Mouse (Mus musculus) midbrain, embryonic 12.5 days (tissue): ENCODE measurements around the gene Agbl3. TPM values are rescaled to one million over a fixed set of nuclear protein-coding genes. Genes with fewer than 3 reads are reported as not detected.

Source experiments
- ATAC-seq: fragments of 200-750 bp; cut with Nextera tagmentation; 2 replicates; pipeline ENCODE4 v1.8.0; 2017; ENCODE audit warnings: low read depth, moderate TSS enrichment, moderate library complexity; ENCODE audit not compliant: low FRiP score
- H3K27ac ChIP-seq: fragments of 300-500 bp; sonication (generic); replicated peaks from 2 replicates; pipeline ENCODE4 v1.5.1; 2016; ENCODE audit warnings: mild to moderate bottlenecking
- H3K27me3 ChIP-seq: fragments of 300-500 bp; sonication (generic); 2 replicates; pipeline ENCODE4 v1.6.1; 2016; ENCODE audit warnings: mild to moderate bottlenecking
- H3K36me3 ChIP-seq: fragments of 300-500 bp; sonication (generic); 2 replicates; pipeline ENCODE4 v1.6.1; 2016
- H3K4me1 ChIP-seq: fragments of 300-500 bp; sonication (generic); 2 replicates; pipeline ENCODE4 v1.6.1; 2016
- H3K4me2 ChIP-seq: fragments of 300-500 bp; sonication (generic); replicated peaks from 2 replicates; pipeline ENCODE4 v1.6.1; 2016; ENCODE audit warnings: mild to moderate bottlenecking, moderate library complexity
- H3K4me3 ChIP-seq: fragments of 300-500 bp; sonication (generic); 2 replicates; pipeline ENCODE4 v1.5.1; 2016; ENCODE audit warnings: mild to moderate bottlenecking
- H3K9ac ChIP-seq: fragments of 300-500 bp; sonication (generic); replicated peaks from 2 replicates; pipeline ENCODE4 v1.6.1; 2016; ENCODE audit warnings: mild to moderate bottlenecking, moderate library complexity
- H3K9me3 ChIP-seq: fragments of 300-500 bp; sonication (generic); 2 replicates; pipeline ENCODE4 v1.6.1; 2016; ENCODE audit warnings: mild to moderate bottlenecking
- WGBS: fragments of 180-500 bp; shearing (Covaris S2); methylation state at CpG from one replicate; pipeline ENCODE4 v1.1.7; 2016; 5-methylcytosine and 5-hydroxymethylcytosine counted together
- polyA plus RNA-seq: library from polyadenylated mRNA; unstranded; fragments of >200 nt; fragmentation: Nextera tagmentation; extraction: Ambion mirVana; gene quantifications from 2 replicates; pipeline ENCODE4 v1.2.1, GENCODE M21; 2016

The Agbl3 gene
- polyA plus RNA-seq, 1 experiment from 2014 or later: 7.4 TPM

DNA sequence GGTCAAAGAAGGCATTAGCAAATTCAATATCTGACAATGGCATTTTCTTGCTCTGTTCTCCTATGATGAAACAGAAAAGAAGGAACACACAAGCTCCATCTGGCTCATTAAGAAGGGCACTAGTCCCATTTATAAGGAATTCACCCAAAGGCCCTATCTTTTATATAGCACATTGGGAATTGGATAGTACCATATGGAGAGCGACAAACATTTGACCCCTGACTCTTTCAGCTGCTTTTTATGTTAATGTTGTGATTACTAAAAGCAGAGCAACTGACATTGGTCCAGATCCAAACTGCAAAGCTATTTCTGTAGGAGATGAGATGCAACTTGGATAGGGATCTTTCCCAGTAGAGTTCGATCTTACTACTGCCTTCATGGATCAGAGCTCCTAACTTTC is 21.9 kb upstream of the Agbl3 start:
- Histone ChIP-seq H3K27me3 (no peaks in the 10 kb centered on the region), H3K4me3 (no peak overlapping the region), H3K4me2 (no peak overlapping the region), H3K36me3 (peaks cover 39% of the 10 kb centered on the region), H3K4me1 (no peaks in the 10 kb centered on the region), H3K9ac (no peak overlapping the region), H3K27ac (no peak overlapping the region), H3K9me3 (no peaks in the 10 kb centered on the region)
- ATAC-seq: no peak
- 90% methylated on average over 2 of the region's 2 CpGs for WGBS

DNA sequence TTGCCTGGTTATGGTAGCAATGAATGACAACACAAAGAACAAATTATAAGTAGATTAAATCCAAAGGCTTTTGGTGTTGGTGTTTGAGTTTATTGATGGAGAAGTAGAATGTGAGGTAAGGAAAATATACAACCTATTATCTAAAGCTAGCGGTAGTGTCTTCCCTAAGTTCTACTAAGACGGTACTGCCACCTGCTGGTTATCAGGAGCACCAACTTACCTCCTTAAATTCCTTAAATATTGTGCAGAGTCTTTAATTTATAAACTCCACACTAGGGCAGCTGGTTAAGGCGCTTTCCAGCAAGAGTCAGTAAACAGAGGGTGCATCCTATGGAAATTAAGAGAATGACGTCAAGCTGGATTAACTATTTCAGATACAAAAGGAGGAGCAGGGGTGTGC is 20.2 kb upstream of the Agbl3 start:
- no peak for ATAC-seq
- H3K27ac ChIP-seq: no peak overlapping the region
- H3K4me2 ChIP-seq: no peak overlapping the region
- no peaks in the 10 kb centered on the region for H3K27me3 ChIP-seq
- H3K4me3 ChIP-seq: no peak overlapping the region
- H3K4me1 ChIP-seq: no peaks in the 10 kb centered on the region
- no peak overlapping the region for H3K9ac ChIP-seq
- 47% methylated on average over 4 of the region's 4 CpGs for whole genome bisulfite sequencing
- H3K36me3 ChIP-seq: peaks cover 48% of the 10 kb centered on the region
- H3K9me3 ChIP-seq: no peaks in the 10 kb centered on the region

DNA sequence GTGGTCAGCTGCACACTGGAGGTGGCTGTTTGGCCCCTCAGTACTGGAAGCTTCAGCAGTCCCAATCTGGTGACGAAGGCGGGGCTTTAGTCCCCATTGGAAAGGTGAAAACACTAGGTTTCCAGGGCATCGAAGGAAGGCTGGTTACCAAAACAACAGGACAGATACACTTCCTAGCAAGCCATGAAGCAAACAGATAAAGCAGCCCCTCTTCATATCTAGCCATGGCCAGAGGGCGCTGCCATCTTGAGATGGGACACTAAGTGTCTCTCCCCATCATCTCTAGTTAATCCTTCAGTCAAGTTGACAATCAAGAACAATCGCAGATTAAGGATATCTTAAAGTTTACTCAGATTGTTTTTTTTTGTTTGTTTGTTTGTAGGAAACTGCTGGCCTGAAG is 14.5 kb upstream of the Agbl3 start:
- Histone ChIP-seq H3K4me2 (no peak overlapping the region), H3K4me1 (no peaks in the 10 kb centered on the region), H3K36me3 (peaks cover 33% of the 10 kb centered on the region; the same call in 1 of the 2 replicates), H3K27ac (no peak overlapping the region), H3K27me3 (no peaks in the 10 kb centered on the region), H3K9me3 (no peaks in the 10 kb centered on the region), H3K9ac (no peak overlapping the region), H3K4me3 (no peak overlapping the region)
- WGBS: 93% methylated on average over 5 of the region's 5 CpGs
- no peak for ATAC-seq

DNA sequence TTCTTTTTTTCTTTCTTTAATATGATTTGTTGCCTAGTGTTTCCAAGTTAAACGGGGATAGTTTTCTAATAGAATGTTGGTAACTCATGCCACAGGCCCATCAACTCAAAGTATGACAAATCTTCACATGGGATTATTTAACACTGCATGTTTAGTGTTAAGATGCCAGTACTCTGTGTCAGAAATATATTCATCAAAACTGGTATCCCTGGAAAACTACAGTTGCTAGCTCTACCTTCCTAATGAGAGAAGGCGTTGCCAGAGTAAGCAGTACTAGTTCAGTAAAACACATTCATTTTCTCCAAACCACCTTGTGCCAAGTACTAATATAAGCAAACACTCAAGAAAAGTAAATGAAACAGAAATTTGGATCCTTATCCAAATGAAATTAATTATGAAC is 10.2 kb upstream of the Agbl3 start:
- WGBS: 97% methylated on average over 2 of the region's 2 CpGs
- no peak for ATAC-seq
- Histone ChIP-seq H3K9ac (no peak overlapping the region), H3K27ac (no peak overlapping the region), H3K4me3 (no peak overlapping the region), H3K27me3 (no peaks in the 10 kb centered on the region), H3K9me3 (no peaks in the 10 kb centered on the region), H3K4me2 (no peak overlapping the region), H3K4me1 (no peaks in the 10 kb centered on the region), H3K36me3 (peaks cover 23% of the 10 kb centered on the region)

DNA sequence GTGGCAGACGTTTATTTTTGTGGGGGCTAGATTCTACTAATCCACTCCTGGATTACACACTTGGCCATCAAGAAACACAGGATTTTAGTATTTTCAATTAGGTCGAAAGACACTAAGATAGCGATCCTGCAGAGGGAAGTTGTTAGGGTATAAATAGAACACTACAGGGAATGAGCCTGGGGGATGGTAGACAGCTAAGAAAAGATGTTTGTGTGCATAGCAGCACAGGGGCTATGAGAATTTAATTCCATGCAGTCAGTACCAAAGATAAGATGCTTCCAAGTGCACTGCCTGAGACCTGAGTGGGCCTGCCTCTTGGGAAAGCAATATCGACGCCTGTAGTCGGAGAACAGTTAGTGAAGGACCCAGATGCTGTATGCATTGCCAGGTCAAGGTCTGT is 9.7 kb upstream of the Agbl3 start:
- no peaks in the 10 kb centered on the region for H3K9me3 ChIP-seq
- H3K36me3 ChIP-seq: peaks cover 23% of the 10 kb centered on the region
- no peak for ATAC-seq
- H3K27ac ChIP-seq: no peak overlapping the region
- no peaks in the 10 kb centered on the region for H3K27me3 ChIP-seq
- H3K4me2 ChIP-seq: no peak overlapping the region
- WGBS: 87% methylated on average over 6 of the region's 6 CpGs
- H3K4me1 ChIP-seq: no peaks in the 10 kb centered on the region
- no peak overlapping the region for H3K4me3 ChIP-seq
- no peak overlapping the region for H3K9ac ChIP-seq

DNA sequence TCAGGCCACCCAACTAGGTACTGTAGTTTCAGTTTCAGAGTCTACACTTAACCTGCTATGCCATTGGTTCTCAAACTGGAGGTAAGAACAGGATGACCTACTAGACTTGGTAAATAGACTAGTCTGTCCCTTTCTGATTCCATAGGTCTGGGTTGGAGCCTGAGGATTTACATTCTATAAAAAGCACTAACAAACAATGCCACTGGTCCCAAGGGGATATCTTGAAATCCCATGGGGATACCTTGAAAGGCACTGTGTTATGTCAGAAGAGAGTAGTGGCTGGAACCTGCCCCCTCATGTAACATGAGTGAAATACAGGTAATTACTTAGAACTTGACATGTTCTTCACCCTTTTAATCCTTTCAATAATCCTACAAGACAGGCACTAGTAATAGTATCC is 3.8 kb upstream of the Agbl3 start:
- no peak overlapping the region for H3K27ac ChIP-seq
- peaks cover 6% of the 10 kb centered on the region for H3K36me3 ChIP-seq
- H3K9ac ChIP-seq: no peak overlapping the region
- H3K4me1 ChIP-seq: no peaks in the 10 kb centered on the region
- H3K4me3 ChIP-seq: no peak overlapping the region
- 0 out of 2 replicates have a peak, but pooled peaks cover 5% of the 10 kb centered on the region for H3K27me3 ChIP-seq
- no peak for ATAC-seq
- H3K4me2 ChIP-seq: no peak overlapping the region
- H3K9me3 ChIP-seq: no peaks in the 10 kb centered on the region

DNA sequence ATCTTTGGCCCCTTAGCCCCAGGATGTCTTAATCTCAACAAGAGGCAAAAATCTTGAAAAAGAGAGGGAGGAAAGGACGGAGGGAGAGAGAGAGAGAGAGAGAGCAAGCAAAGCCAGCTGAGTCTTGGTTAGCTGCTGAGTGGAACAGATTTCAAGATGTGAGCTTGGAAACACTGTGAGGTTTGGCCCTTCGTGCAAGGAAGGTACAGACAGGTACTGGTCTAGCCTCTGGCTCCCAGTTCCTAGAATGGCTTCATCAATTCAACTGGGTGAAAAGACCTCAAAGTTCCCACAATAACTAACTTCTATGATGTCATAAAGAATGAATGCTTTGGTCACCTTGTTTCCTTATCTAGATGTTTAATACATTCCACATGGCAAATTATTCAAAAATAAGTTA is 3.1 kb upstream of the Agbl3 start:
- no peak overlapping the region for H3K9ac ChIP-seq
- H3K4me2 ChIP-seq: no peak overlapping the region
- WGBS: 84% methylated on average over 2 of the region's 2 CpGs
- H3K36me3 ChIP-seq: 0 out of 2 replicates have a peak, but pooled peaks cover 3% of the 10 kb centered on the region
- no peaks in the 10 kb centered on the region for H3K4me1 ChIP-seq
- no peak overlapping the region for H3K27ac ChIP-seq
- 0 out of 2 replicates have a peak, but pooled peaks cover 5% of the 10 kb centered on the region for H3K27me3 ChIP-seq
- ATAC-seq: no peak
- H3K4me3 ChIP-seq: no peak overlapping the region
- no peaks in the 10 kb centered on the region for H3K9me3 ChIP-seq

DNA sequence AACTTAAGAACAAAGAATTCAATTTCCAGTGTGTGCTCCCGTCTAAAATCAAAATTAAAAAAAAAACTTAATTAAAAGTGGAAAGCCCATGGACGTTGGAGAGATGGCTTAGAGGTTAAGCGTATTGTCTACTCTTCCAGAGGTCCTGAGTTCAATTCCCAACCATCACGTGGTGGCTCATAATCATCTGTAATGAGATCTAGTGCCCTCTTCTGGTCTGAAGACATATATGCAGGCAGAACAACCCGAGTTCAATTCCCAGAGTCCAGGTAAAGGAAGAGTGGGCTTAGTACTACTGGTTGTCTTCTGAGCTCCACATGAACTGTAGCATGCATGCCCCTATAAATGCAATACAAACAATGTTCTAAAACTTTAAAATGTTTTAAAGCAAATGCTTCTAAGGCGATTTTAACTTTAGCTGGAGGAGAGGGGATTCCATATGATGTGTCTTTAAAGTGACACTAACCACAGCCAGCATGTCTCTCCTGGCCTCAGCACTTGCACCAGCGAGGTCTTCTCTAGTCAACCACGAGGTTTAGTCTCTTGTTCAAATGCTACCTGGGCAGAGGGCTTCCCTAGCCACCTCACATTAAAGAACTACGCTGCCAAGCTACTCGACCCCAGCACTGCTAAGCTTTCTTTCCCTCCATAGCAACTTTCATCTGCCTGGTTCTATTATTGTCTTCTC is 2.1 kb upstream of the Agbl3 start:
- no peaks in the 10 kb centered on the region for H3K36me3 ChIP-seq

DNA sequence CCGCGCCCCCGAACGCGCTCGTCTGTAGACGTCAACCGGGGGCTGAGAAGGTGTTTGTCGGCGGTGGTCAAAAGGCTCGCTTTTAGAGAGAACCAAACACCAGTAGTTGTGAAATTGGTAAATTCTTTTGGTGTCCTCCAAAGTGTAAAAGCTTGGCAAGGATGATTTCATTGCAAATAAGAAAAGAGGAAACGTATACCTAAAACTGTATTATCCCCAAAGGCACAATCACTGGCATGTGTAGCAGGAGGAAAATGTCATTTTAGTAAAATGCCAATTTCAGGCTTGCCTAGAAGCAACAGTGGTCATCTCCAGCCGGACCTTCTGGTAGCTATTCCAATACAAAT is 684 bp downstream of the Agbl3 start:
- Histone ChIP-seq H3K4me1 (no peaks in the 10 kb centered on the region), H3K9ac (peak overlapping the region; percentile 85), H3K36me3 (0 out of 2 replicates have a peak, but pooled peaks cover 4% of the 10 kb centered on the region), H3K9me3 (no peaks in the 10 kb centered on the region), H3K4me2 (peak overlapping the region; percentile 69), H3K4me3 (peak overlapping the region; percentile 70), H3K27ac (peak overlapping the region; percentile 97), H3K27me3 (0 out of 2 replicates have a peak, but pooled peaks cover 5% of the 10 kb centered on the region)
- 8% methylated on average over 13 of the region's 13 CpGs for WGBS
- ATAC-seq: no peak

More for the DNA sequence above, 2.1 kb upstream of the Agbl3 start:
- Histone ChIP-seq H3K4me1 (no peaks in the 10 kb centered on the region), H3K27ac (no peak overlapping the region), H3K27me3 (0 out of 2 replicates have a peak, but pooled peaks cover 5% of the 10 kb centered on the region), H3K9ac (no peak overlapping the region), H3K4me2 (no peak overlapping the region), H3K9me3 (no peaks in the 10 kb centered on the region), H3K4me3 (no peak overlapping the region)
- 74% methylated on average over 10 of the region's 10 CpGs for WGBS
- ATAC-seq: no peak

DNA sequence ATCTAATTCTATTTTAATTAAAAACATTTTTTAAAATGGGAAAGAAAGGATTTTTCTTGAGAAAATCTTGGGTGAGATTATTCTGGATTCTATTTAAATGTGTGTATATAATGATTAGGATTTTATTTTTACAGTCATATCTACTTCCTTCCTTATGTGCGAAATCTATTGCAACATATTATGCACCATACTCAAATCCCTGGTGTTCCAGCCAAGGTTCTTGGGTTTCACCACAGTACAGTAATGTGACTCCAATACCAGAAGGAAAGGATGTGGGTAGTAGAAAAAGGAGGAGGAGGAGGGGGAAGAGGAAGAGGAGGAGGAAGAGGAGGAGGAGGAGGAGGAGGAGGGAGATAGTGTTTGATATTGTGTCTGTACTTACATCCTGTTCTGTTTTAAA is 2.3 kb downstream of the Agbl3 start:
- WGBS: 97% methylated on average over 1 of the region's 1 CpGs

DNA sequence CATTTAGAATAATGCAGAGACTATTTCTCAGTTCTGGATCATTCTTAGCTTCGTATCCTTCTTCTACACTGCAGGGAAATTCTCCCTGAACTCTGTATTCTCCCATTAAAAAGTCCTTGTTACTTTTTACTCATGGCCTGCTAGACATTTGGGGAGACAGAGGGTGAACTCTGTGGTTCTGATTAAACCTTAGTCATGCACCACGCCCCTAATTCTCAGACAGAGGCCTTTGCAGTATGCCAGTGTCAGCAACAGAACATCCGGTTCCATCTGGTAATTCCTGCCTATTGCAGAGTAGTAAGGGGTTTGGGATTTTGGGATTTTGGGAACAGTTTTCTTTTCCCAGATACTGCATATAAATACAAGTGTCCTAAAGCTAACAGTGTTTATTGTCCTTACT is 16.6 kb downstream of the Agbl3 start:
- ATAC-seq: no peak
- no peaks in the 10 kb centered on the region for H3K36me3 ChIP-seq
- H3K27ac ChIP-seq: no peak overlapping the region
- H3K4me2 ChIP-seq: no peak overlapping the region
- no peak overlapping the region for H3K4me3 ChIP-seq
- 76% methylated on average over 3 of the region's 3 CpGs for WGBS
- no peaks in the 10 kb centered on the region for H3K4me1 ChIP-seq
- no peaks in the 10 kb centered on the region for H3K9me3 ChIP-seq
- no peaks in the 10 kb centered on the region for H3K27me3 ChIP-seq
- no peak overlapping the region for H3K9ac ChIP-seq

More for the DNA sequence above, 2.3 kb downstream of the Agbl3 start:
- Histone ChIP-seq H3K4me3 (no peak overlapping the region), H3K9ac (no peak overlapping the region), H3K9me3 (no peaks in the 10 kb centered on the region), H3K4me2 (no peak overlapping the region), H3K27me3 (0 out of 2 replicates have a peak, but pooled peaks cover 5% of the 10 kb centered on the region), H3K36me3 (0 out of 2 replicates have a peak, but pooled peaks cover 7% of the 10 kb centered on the region), H3K27ac (no peak overlapping the region), H3K4me1 (no peaks in the 10 kb centered on the region)
- no peak for ATAC-seq

DNA sequence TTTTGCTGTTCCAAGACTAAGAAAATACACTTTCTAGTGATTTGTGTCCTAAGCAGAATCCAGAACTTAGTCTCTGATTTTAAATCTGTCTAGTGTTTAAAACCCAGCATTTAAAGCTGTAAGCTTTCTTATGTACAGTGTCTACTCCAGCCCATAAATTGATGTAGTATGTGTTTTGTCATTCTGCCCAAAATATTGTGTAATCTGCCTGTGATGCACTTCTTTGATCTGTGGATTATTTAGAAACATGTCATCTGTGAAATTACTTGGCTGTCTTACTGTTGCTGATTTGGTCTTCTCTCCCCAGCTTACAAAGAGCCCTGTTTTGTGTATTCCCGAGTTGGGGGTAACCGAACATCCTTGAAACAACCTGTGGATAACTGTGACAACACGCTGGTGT is 17.7 kb downstream of the Agbl3 start:
- Histone ChIP-seq H3K36me3 (no peaks in the 10 kb centered on the region), H3K4me2 (no peak overlapping the region), H3K27ac (no peak overlapping the region), H3K9ac (no peak overlapping the region), H3K4me3 (no peak overlapping the region), H3K27me3 (no peaks in the 10 kb centered on the region), H3K9me3 (no peaks in the 10 kb centered on the region), H3K4me1 (no peaks in the 10 kb centered on the region)
- WGBS: 83% methylated on average over 3 of the region's 3 CpGs
- no peak for ATAC-seq

DNA sequence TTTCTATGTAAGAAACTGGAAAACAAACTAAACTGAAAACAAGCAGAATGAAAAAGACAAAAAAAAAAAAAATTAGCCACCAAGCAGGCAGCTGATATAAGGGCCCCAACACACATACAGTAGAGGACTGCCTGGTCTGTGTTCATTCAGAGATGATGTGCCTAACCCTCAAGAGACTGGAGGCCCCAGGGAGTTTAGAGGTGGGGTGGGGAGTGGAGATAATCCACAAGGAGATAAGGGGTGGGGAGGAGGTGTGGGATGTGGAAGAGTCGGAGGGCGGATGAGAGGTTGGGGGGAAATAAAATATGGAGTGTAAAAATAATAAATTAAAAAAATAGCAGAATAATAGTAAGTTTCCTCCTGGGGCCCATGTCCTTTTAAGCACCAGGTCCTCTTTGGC is 25.4 kb downstream of the Agbl3 start:
- Histone ChIP-seq H3K27ac (no peak overlapping the region), H3K4me1 (no peaks in the 10 kb centered on the region), H3K36me3 (no peaks in the 10 kb centered on the region), H3K9ac (no peak overlapping the region), H3K4me3 (no peak overlapping the region), H3K27me3 (no peaks in the 10 kb centered on the region), H3K9me3 (no peaks in the 10 kb centered on the region), H3K4me2 (no peak overlapping the region)
- no peak for ATAC-seq
- 83% methylated on average over 2 of the region's 2 CpGs for WGBS
